Mouse (Mus musculus): ENCODE data around the gene Gm42421.

- TF ChIP-seq CTCF (IDR thresholded peaks at IDR 0.05; ENCODE audit: control insufficient read depth, insufficient read depth, insufficient read length) (no peak), MYOD1 (IDR thresholded peaks at IDR 0.05; ENCODE audit: control insufficient read depth, insufficient read length, low read depth) (no peak), CEBPB (IDR thresholded peaks at IDR 0.05; ENCODE audit: low read depth) (no peak), MYOG (IDR thresholded peaks at IDR 0.05; ENCODE audit: control insufficient read depth, extremely low read depth, insufficient read length) (no peak), USF1 (IDR thresholded peaks at IDR 0.05; ENCODE audit: low read depth) (no peak), MAX (IDR thresholded peaks at IDR 0.05) (no peak), FOSL1 (IDR thresholded peaks at IDR 0.05; ENCODE audit: insufficient read depth, low read length, poor library complexity, severe bottlenecking) (no peak)
Observed at GRCm38 (mm10) chr5:143957101-143957500, 29.1 kb downstream of the Gm42421 start.

Measured in C2C12 (cell line).